Mouse (Mus musculus) testis, postnatal 14 days (tissue): ENCODE measurements around the gene Mast4.
A peak's percentile ranks its signal among the peaks of the same experiment; 100 is the strongest.

Experiments
- DNase-seq: peaks from one replicate; pipeline ENCODE4 v3.0.0; 2021; ENCODE audit warnings: low spot score

Mast4 gene

GRCm38 (mm10) chr13:102864840-102865239 is 469.5 kb downstream of the Mast4 start:
- DNase-seq, result no peak

- no peak for DNase-seq
Measured at GRCm38 (mm10) chr13:102864079-102864478, 470.2 kb downstream of the Mast4 start.

- no peak for DNase-seq
Measured at GRCm38 (mm10) chr13:102862981-102863380, 471.3 kb downstream of the Mast4 start.

GRCm38 (mm10) chr13:102862397-102862796 is 471.9 kb downstream of the Mast4 start:
- DNase-seq, result no peak

GRCm38 (mm10) chr13:102860733-102861132 is 473.6 kb downstream of the Mast4 start:
- DNase-seq, result no peak

- no peak for DNase-seq
Measured at GRCm38 (mm10) chr13:102860135-102860534, 474.2 kb downstream of the Mast4 start.

- DNase-seq, result no peak
Measured at GRCm38 (mm10) chr13:102857539-102857838, 476.8 kb downstream of the Mast4 start.

- DNase-seq, result no peak
Measured at GRCm38 (mm10) chr13:102856821-102857538, 477.3 kb downstream of the Mast4 start.

GRCm38 (mm10) chr13:102852865-102853264 is 481.4 kb downstream of the Mast4 start:
- DNase-seq, result no peak

- no peak for DNase-seq
Measured at GRCm38 (mm10) chr13:102851253-102851652, 483.0 kb downstream of the Mast4 start.

GRCm38 (mm10) chr13:102850594-102850993 is 483.7 kb downstream of the Mast4 start:
- DNase-seq, result no peak

GRCm38 (mm10) chr13:102849068-102849467 is 485.2 kb downstream of the Mast4 start:
- DNase-seq, result no peak

GRCm38 (mm10) chr13:102846473-102846872 is 487.8 kb downstream of the Mast4 start:
- no peak for DNase-seq

GRCm38 (mm10) chr13:102842715-102843114 is 491.6 kb downstream of the Mast4 start:
- no peak for DNase-seq

GRCm38 (mm10) chr13:102842237-102842636 is 492.1 kb downstream of the Mast4 start:
- no peak for DNase-seq

GRCm38 (mm10) chr13:102839741-102840482 is 494.4 kb downstream of the Mast4 start:
- DNase-seq, result no peak

GRCm38 (mm10) chr13:102837427-102837826 is 496.9 kb downstream of the Mast4 start:
- DNase-seq, result no peak

GRCm38 (mm10) chr13:102835336-102835735 is 499.0 kb downstream of the Mast4 start:
- DNase-seq, result no peak

GRCm38 (mm10) chr13:102818287-102818686 is 516.0 kb downstream of the Mast4 start:
- DNase-seq, result no peak

- no peak for DNase-seq
Measured at GRCm38 (mm10) chr13:102816689-102817088, 517.6 kb downstream of the Mast4 start.

GRCm38 (mm10) chr13:102815158-102815557 is 519.1 kb downstream of the Mast4 start:
- no peak for DNase-seq

GRCm38 (mm10) chr13:102811129-102811832 is 523.0 kb downstream of the Mast4 start:
- DNase-seq, result peak; percentile 68

- no peak for DNase-seq
Measured at GRCm38 (mm10) chr13:102806652-102807051, 527.6 kb downstream of the Mast4 start.
